Mouse (Mus musculus): ENCODE data around the gene Cplx1. TPM values are rescaled to one million over a fixed set of nuclear protein-coding genes. Genes with fewer than 3 reads are reported as not detected.

Gene Cplx1
- total RNA-seq (2021) = 10 to 100 TPM in 1 of 2 experiments, 1 to 10 TPM in 1; 7.1 to 13.8 TPM
- long read RNA-seq, experiment 1, partial matches to known transcripts = 0 of 6 reads
- long read RNA-seq, experiment 1, other reads (novel, unspliced or antisense) = 4 of 6 reads
- long read RNA-seq, experiment 2, transcript Cplx1-201 (4 exons, 2,189 nt) = major isoform, 11 of 12 reads
- long read RNA-seq, experiment 2, partial matches to known transcripts = 0 of 12 reads
- long read RNA-seq, experiment 2, other reads (novel, unspliced or antisense) = 1 of 12 reads

DNA sequence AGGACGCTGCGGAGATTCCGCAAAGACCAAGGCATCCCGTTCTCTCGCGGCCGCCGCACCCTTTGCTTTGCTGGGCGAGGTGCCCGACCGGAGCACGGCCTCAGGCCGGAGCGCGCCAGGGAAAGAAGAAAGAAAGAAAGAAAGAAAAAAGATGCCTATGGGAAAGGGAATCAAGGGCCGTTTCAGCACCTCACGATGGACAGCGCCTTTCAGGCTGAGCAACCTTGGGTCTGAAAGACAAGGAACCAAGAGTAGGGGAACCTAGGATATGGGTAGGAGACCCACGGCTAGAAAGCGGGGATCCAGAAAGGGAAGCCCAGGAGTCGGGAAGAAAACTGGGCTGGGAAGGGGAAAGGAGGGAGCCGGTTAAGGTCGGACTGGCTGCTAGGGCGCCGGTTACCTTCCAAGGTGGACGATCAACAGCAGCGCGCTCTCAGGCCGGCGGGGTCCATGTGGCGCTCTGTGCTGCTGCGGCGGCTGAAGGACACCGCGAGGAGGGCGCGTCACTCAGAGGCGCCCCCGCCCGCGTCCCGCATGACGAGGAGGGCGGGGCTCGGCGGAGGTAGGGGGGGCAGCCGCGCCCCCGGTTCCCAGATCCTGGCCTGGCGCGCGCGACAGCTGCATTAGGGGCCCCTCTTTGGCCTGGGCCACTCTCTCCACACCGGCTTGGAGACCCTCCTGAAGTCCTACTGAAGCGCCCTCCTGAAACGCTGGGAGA, at the start of gene Cplx1:
Cplx1 (minus strand) TSS at position 536 of the 718 bp plus-strand sequence.
- DNase-seq = peak; percentile 85

DNA sequence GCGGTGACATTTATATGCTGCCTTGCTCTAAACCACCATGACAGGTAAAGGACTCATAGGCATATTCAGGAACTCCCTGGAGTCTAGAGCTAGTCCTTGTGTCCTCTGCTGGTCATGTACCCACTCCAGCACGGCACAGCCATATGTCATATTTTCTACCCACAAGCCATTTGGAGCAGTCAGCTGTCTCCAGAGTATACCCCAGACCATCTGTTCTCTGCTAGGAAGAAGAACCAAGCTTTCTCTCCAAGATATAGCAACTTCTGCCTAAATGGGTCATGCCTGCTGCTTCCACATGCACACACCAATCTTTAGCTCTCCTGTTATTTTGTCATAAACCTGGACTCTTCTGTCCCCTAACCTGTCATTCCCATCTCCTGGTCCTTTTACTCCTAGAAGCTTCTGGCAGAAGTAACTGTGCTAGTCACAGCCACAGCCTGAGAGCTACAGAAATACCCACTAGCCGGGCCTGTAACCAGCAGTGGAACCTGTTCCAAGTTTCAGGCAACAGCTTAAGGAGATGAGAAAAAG, 31.6 kb upstream of the Cplx1 start:
- DNase-seq = no peak

DNA sequence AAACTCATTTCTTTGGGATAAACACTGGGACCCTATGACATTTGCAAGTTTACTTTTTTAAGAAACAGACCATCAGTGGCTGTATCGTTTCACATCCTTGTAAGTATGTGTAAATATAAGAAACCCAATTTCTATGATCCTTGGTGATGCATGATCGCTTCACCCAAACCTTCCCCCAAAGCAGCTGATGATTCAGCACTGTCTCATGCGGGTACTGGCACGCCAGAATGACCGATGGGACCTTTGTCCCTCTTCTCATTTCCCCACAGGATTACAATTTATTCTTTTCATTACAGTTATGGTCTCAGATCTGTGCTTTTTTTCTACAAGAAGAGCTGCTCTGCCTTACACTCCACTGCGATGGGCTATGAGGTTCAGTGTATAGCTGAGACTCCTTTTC, 23.2 kb upstream of the Cplx1 start:
- DNase-seq = no peak

DNA sequence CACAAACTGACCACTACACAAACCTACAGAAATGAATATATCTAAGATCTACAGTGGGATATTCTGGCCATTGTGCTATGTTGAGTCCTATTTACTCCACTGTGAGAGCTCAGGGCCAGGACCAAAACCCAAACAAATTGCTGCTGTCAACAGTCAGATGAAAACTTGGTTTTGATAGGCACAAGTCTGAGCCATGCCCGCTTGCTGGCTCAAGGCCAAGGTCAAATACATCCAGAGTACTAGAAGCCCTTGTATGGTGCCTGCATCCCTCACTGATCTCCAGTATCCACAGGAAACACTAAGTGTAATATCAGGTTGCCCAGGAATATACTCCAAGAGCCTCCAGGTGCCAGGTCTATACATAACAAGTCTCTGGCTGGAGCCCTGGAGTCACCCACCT, 21.2 kb upstream of the Cplx1 start:
- peak; percentile 59 for DNase-seq

DNA sequence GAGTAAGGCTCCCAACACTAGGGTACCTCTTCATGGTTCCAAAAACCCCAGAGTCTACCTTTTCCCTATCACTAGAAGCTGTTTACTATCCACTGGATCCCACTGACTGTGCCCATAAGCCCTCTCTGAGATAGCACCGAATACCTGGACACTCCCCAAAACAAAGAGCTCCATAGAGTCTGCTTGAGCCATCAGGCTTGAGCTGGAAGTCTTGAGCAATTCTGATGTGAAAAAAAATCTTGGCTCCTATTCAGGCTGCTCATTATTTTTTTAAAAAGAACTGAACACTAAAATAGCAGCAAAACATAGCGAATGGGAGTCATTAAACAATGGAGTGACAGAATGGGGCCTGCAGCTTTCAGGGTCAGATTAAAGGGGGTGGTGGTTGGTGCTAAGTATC, 17.3 kb upstream of the Cplx1 start:
- DNase-seq = no peak

DNA sequence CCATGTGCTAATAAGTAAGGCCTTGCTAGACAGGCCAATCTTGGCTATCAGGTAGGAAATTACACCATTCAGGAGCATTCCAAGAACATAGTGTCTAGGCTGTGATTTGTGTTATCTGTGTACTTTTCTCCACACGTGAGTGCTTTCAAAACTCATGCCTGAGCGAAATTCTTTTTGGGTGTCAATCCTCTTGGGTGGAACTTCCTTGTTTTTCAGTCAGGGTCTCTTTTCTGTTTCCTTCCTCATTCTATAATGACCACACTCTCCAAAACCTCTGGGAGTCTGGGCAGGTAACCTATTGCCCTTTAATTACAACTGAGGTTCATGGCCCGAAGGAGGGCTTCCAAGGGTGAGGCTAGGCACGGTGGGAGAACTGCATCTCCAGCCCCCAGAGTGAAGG, 16.7 kb upstream of the Cplx1 start:
- DNase-seq = no peak

DNA sequence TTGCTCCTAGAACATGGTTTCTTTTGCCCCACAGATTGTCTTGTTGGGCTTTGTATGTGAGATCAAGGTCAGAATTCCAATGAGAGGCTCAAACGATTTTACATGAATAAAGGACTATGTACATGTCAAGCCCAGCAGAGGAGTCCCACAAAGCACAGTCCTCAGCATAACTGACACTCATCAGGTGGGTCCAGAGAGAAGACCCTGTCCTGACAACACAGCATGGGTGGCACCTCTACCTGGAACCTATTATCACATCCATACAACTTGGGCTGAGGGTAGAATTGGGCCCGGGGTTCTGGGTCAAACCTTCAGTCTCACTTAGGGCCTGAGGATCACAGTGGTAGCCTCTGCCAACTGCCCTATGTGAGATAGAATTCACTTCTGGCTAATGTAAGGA, 15.6 kb upstream of the Cplx1 start:
- no peak for DNase-seq

DNA sequence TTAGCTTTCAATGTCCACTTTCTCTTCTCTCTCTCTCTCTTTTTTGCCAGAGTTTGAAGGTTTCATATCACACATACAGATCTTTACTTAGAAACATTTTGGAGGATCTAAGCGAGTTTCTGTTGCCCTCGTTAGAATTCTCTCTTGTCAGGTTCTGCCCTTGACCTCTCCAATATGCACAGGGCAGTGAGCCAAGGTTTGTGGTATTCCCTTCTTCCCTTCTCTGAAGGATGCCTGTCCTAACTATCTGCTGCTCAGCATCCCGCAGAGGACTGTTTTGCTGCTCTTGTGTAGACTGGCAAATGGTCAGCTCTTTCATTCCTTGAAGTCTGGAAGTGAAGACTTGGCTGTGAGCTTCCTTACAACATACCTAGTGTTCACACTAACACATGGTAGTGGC, 14.5 kb upstream of the Cplx1 start:
- DNase-seq = peak; percentile 35

DNA sequence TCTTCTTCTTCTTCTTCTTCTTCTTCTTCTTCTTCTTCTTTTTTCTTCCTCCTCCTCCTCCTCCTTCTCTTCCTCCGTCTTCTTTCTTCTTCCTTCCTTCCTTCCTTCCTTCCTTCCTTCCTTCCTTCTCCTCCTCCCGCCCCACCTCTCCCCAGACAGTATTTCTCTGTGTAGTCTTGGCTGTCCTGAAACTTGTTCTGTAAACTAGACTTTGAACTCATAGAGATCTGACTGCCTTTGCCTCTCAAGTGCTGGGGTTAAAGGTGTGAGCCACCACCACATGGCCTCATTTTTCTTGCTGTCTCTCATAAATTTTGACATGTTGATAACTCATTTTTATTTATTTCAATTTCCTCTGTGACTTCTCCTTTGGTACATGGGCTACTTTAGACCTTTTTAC, 12.7 kb upstream of the Cplx1 start:
- DNase-seq = no peak

DNA sequence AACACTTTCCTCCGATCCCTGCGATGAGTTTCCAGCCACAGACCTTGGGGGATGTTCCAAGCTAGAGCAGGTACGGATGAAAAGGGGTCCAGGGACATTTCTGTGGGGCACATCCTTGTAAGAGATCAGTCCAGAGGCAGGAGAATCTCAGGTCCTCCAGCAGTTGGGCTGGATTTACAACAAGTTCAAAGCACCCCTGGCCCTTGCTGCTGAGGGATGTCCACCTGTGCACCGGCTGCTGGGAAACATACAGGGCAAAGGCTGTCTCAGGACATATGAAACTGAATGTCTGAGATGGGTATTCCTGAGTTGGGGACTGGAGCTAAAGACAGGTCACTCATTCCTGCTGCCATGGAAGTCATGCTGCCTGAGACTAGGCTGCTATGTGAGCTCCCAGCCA, 7.2 kb upstream of the Cplx1 start:
- DNase-seq = no peak

DNA sequence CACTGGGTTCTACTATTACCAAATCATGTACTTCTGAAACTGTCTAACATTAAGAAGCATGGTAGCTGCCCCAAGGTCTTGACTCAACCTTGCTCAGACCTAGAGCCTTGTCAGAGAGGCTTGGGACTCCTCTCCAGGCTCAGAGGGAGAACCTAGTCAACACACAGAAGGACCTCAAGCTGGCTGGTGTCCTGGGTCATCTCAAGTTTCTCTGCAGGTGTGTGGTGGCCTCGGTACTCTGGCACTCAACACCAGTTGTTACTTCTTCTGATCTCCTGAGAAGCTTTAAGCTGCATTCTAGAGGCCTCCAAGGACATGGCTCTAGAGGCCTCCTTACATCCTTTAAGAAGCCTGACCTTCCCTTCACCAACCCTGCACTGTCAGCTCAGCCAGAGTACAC, 4.2 kb upstream of the Cplx1 start:
- no peak for DNase-seq

DNA sequence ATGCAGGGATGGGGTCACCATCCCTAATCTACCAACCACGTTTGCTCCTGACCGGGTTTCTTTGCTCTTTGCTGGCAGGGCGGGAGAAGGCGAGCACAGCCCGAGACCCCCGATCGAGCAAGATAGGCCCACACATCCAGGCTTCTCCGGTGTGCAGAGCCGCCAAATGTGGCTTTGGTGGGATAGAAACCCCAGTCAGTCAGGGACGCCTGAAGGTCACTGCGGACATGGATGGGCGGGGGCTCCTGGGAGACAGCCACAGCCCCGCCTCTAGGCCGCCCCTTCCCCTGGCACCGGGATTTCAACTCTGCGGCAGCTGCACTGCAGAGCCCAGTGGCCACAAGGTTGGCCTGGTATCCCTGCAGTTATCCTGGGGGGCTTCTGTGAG, 377 bp upstream of the Cplx1 start:
- DNase-seq = no peak

DNA sequence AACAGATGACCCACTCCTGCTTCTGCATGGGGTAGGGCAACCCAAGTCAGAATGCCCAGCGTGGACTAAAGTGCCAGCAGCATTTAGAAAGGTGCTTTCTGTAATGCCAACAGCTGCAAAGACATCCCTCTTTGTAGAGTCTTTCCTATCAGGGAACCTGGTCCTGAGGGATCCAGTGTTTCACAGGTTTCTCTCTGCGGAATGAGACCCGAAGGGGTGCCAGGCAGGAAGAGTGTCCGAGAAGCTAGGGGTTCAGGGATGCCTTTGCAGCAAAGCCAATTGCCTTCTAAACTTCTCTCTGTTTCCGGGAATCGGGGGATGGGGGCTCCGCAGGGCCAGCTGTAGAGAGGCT, 711 bp downstream of the Cplx1 start:
- no peak for DNase-seq

DNA sequence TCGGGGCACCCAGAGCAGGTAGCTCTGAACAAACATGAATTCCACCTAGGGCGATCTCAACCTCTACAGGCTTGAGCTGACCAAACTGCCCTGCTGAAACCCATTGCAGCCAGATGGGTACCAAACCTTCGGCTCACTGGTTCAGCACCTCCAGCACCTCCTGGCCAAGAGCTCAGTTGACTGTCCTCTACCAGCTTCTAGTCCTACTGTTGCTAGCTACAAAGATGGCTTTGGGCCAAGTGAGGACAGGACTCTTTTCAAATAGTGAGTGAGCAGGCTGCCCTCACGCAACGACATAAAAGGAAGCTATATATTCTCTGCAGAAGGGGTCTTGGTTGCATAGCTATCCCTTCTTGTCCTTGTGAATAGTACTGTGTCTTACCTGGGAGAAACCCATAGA, 2.2 kb downstream of the Cplx1 start:
- DNase-seq = no peak

DNA sequence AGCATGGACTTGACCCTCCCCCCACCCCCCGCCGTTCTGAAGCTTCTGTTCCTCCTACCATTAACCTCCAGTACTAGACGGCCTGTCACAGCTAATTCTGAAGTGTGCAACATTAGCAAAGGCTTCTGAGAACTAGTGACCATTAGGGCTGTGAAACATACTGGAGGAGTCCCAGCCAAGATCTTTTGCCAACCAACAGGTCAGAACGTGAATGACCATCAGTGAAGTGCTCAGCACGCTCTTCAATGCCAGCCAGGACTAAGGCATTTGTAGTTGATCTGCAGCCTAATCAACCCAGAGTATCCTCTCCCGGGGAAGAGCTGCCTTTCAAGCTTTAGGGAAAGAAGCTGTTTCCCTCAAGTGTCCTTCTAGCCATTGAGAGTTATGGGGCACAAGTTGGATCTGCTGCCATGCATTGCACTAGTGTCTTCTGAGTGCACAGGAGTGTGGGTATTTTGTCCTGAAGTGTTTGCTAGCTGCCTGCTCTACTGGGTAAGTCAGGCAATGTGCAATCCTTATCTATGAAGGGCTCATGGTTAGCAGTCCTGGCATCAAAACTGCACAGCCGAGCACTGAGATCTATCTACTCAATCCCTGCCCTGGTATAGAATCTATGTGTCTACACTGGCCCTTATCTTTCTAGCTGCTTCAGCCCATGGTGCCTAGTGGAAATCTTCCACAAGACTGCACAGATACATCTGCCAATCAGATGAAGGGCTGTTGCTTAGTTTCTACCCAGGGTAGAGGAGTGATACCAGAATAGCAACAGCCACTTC, 6.1 kb downstream of the Cplx1 start:
- no peak for DNase-seq

DNA sequence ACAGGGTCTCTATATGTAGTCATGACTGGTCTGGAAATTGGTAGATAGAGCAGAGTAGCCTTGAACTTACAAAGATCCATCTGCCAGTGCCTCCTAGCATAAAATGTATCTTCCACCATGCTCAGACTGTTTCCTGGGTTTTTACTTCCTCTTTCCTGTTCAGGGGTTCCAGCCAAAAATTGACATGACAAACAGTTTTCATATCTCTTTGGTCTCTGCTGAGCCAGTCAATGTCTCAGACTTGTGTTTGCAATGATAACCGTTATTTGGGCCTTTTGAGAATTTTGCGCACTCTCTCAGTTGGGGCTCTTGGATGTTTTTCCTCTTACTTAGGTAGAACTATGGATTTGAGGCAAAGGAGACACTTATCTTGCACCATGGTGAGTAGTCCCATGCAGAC, 15.6 kb downstream of the Cplx1 start:
- no peak for DNase-seq

DNA sequence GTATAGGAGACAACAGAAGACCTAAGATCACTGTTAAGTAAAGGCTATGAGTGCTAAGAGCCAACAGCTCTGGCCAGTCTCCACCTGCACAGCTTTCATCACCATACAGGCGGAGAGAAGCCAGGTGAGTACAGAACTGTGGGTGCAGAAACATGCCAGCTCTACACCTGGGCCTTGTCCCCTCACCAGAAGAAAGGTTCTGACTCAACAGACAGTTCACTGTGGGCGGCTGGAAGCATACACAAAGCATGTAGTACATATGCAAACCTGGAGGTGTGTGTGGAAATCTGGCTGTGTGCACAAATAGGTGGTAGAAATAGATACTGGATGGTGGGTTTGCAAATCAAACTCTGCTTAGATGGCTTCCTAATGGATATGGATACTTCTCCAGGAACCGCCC, 27.2 kb downstream of the Cplx1 start:
- no peak for DNase-seq

DNA sequence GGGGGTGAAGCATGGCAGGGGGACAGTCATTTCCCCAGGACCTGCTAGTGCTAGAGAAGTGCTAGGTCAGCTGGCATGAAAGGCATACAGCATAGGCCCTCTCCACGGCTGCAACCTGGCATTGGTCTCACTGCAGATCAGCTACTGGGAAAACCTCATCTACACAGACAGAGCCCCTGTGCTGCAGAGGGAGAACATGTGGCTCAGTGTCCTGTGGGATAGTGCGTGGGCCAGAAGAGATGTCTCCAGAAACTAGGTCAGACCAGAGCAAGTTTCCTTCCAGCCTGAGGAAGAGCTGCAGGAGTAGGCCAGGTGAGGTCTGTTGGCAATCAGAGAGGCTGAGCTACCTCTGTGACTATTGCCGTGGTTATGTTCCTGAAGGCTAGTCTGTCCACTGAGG, 27.9 kb downstream of the Cplx1 start:
- no peak for DNase-seq

DNA sequence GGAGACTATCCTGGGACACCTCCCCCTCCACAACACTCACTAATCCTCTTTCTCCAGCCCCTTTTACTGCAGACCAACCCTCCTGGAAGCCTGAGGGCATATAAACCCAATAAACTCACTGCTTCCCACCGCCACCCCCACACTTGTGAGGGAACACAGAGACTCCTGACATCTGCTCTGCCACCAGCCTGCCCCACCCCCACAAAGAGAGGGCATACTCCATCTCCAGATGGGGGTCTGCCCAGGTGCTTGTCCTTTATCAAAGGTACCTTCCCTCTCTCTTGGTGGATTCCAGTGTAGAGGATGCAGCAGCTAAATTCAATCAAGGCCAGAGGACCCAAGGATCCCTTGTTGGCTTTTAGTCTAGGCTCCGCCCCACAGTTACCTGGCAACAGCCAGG, 28.8 kb downstream of the Cplx1 start:
- DNase-seq = no peak

DNA sequence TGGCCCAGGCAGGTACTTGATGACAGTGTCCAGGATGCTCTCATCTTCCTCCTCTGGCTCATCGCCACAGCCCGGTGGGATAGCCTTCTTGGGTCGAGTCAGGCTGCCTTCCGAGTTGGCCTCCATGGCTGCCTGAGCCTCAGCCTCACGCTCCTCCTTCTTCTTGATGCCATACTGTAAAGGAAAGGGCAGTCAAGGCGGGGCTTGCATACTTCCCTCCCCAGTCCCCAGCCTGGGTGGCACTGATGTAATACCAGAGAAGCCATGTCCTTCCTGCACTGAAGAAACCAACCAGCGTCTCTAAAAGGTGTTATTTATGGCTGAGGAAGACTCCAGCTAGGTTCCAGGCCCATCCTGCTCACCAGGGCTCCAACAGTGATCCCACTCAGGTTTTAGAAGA, 29.7 kb downstream of the Cplx1 start:
- no peak for DNase-seq

DNA sequence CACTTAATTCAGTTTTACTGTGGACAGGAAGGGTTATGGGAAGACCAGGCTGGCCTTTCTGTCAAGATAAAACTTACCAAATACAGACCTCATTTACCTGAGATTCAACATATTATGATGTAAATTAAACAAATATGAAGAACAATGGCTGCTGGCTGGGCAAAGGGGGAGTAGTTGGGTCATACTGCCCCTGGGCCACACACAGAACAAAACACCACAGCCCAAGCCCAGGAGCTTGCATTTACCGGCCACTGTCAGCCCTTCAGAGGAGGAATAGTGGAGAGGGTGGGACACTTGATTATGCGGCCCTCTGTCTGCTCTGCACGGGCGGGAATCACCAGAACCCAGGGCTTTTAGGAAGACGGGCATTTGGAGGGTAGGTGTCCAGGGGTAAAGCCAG, 30.9 kb downstream of the Cplx1 start:
- no peak for DNase-seq

DNA sequence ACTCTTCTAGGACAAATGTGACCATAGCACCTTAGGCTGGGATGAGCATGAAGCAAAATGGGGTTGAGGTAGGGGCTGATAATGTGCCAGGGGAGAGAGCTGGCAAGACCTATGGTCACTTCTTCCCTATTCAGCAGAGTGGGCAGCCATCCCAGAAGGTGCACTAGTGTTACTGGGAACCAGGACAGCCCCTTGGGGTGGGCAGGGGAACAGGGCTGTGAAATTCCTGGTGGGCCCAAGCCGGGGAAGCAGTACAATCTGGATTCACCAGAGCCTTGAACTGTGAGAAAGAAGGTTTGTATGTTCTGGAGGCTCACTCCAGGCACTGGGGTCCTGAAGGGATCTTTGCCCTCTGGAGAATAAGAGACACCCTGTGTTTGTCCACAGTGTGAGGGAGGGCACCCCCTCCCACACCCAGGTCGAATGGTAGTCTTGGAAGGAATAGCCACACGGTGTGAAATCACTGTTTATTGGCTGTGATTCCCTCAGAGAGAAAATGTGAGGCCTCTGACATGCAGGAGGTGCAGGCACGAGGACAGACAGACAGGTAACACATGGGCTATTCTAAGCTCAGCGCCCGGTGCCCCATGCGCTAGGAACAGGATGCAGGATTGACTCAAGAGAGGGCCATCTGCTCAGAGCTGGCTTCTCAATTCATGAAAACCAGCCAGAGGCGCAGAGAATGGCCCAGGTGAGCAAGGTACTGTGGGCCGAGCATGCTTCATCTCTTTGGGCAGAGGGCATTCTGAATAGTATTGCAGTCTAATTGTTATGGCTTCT, 31.5 kb downstream of the Cplx1 start:
- no peak for DNase-seq

DNA sequence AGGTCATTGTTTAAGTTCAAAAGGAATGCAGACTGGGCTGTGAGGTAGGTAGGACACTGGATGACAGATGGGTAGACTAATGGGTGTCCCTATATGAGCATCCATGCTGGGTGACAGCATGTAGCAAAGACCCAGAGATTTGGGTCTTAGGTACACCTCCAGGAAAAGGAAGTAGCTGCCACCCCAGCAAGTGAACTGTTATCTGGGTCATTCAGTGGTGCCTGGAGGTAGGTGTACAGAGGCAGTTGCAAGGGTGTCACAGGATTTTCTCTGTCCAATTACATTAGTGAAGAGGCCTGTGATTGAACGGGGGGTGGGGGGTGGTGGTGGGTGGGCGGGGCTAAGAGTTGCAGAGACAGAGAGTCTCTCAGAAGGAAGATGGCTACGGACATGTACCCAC, 33.2 kb downstream of the Cplx1 start:
- DNase-seq = no peak
